Mouse (Mus musculus) brain, embryonic 14.5 days (tissue): Measurements from ENCODE around the gene Zfp385c.

Experiments used
- CTCF ChIP-seq: fragments of 200-500 bp; IDR thresholded peaks from 2 replicates; pipeline ENCODE4 v1.5.1; 2012; ENCODE audit warnings: inconsistent platforms, mild to moderate bottlenecking, moderate library complexity, borderline replicate concordance; ENCODE audit not compliant: insufficient read depth, insufficient read length; ENCODE audit errors: extremely low read depth
- POLR2A ChIP-seq: fragments of 200-500 bp; IDR thresholded peaks from 2 replicates; pipeline ENCODE4 v1.6.1; 2012; ENCODE audit warnings: mild to moderate bottlenecking, inconsistent platforms, borderline replicate concordance; ENCODE audit not compliant: poor library complexity, insufficient read depth, insufficient read length, severe bottlenecking; ENCODE audit errors: extremely low read depth

DNA sequence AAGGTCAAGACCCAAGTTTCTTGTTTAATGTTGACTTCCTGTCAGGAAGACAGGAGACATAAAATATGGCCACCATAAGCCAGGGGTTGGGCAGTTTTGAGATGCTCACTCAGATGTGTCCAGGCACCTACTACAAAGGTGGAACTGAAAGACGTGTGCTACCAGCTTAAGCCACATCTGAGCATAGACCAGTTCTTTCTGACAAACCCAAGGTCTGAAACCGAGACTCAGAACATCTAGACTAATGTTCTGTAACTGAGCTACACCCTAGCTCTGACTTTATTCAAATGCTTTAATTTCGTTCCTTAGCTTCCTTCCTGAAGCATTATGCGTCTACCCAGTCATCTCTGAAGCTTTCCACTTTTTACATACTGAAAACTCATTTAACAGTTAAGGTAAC, 94.2 kb downstream of the Zfp385c start:
- no peak for TF ChIP-seq POLR2A
- no peak for TF ChIP-seq CTCF
